Mouse (Mus musculus) thymus, postnatal 14 days (tissue): ENCODE data around the gene Cdhr4.

Experiments
- DNase-seq: peaks from one replicate; pipeline ENCODE4 v3.0.0; 2021

Cdhr4 gene

DNA sequence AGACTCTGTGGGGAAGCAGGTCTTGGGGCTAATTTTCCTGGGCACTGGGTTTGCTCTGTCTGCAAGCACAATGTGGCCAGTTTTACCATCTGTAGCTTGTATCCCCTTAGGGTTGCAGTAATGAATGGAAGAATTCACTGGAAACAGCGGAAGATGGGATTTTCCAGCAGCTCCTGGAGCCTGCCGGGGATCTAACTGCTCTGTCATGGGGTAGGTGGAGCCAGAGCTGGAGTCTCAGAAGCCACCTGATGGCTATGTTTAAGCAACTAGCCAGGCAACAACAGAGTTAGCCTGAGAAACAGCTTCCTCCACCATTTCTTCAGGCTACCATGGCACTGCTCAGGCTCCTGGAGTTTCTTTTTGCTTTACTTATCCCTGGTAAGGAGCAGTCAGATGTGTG lies at the start of gene Cdhr4:
Gene Cdhr4 (plus strand): TSS at position 301 of the 400 bp plus-strand sequence.
- no peak for DNase-seq

DNA sequence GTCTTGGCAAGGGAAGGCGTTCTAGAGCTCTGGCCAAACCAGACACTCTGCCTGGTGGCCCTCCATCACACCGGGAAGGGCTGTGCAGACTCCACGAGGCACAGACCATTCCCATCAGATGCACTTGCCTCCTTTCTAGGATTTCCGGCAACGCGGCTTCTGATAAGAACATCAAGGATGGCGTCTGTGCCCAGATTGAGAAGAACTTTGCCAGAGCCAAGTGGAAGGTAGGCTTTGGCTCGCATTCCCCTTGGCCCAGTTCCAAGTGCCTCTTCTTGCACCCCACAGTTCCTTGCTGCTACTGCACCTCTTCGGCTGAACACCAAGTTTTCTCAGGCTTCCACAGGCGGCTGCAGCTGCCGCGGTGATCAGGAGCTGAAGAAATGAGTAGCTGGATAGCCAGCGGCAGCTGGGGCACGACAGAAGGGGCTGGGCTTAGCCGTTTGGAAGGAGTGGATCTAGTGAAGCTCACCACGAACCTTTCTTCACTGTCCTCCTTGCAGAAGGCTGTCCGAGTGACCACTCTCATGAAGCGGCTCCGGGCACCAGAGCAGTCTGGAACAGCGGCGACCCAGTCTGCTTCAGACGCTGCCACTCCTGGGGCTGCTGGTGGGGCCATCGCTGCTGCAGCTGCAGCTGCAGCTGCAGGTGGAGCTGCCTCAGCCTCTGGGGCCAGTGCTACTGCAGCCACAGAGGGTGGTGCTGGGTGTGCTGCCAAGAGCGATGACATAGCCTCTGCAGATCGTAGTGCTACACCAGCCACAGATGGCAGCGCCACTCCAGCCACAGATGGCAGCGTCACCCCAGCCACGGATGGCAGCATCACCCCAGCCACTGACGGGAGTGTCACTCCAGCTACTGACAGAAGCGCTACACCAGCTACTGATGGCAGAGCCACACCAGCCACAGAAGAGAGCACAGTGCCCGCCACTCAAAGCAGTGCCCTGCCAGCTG lies 44.8 kb upstream of the Cdhr4 start:
- DNase-seq: no peak

DNA sequence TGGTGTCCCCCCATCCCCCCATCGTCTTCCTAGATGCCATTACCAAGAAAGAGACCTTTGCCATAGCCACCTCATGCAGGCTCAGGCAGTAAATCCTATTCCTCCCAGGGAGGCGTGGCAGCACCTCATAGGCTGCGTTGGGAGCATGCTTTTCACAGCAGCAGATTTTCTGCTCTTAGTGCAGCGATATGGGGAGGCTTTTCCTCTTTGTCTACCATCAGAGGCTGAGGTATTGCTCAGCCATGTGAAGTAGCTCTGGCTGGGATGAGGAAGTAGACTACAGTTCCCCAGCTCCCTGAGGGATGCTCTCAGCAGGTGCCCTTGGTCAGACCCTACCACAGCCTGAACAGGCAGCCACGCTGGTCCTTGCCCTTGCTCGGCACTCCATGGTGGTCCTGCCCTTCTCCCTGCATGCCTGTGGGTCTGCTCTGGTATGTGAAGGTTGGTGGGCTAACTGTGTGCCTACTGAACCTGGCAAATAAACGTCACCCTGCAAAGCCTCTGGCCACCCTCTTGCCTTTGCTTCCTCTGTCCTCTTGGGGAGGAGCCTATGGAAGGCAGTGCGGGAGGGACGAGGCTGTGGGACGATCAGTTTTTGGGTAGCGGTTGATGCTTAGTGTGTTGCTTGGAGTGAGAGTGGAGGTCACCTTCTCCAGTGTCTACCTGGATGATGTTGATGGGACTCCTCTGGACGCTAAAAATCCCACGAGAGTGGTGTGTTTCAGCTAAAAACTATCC lies 42.9 kb upstream of the Cdhr4 start:
- DNase-seq: no peak

DNA sequence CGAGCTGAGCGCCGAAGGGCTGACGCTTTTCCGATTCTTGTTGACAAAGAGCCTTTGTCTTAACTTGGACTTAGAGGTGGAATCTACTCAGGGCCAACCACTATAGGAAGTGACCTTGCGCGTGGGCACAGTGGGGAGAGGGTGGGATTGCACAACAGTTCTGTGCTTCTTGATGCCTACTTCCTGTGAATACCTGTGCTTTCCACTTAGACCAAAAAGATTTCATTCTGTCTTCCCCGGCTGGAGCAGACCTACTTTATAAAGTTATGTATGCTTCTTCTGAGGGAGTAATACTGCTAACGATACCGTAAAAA lies 42.4 kb upstream of the Cdhr4 start, which contains the start of gene Traip:
Gene Traip (plus strand): TSS at position 215 of the 314 bp plus-strand sequence.
- DNase-seq: no peak

DNA sequence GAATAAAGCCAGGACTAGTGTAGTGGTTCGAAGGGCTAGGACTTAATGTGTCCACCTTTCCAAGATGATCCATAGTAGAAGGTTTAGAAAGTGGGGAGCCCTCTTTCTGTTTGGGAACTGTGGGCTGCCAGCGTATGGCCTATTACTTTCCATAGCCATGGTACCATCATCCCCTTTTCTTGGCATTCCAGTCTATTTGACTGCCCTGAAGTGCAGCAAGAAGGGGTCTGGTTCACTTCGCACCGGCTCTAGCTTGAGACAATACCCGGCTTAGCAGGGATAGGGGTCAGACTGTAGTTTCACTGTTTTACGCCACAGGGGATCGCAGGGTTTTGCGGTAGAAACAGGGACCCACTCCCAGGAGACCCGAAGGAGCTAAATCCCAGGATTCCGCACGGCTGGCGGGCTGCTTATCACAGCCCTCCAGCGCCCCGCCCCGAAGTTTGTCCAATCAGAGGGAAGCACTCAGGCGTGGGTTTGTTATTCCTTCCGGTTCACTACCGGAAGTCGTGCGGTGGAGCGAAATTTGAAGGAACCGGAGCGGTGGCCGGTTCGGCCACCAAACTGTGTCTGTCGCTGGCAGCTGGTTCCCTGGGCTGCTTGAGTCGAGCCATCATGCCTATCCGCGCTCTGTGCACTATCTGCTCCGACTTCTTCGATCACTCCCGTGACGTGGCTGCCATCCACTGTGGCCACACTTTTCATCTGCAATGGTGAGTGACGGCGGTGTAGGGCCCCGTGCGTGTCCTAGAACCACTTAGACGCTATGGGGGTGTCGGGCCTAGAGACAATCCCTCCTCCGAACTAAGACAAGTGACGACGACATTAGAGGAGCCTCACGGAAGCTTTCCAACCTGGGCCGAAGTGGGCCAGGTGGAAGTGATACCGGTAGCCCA lies 41.6 kb upstream of the Cdhr4 start:
- DNase-seq: peak; percentile 89

DNA sequence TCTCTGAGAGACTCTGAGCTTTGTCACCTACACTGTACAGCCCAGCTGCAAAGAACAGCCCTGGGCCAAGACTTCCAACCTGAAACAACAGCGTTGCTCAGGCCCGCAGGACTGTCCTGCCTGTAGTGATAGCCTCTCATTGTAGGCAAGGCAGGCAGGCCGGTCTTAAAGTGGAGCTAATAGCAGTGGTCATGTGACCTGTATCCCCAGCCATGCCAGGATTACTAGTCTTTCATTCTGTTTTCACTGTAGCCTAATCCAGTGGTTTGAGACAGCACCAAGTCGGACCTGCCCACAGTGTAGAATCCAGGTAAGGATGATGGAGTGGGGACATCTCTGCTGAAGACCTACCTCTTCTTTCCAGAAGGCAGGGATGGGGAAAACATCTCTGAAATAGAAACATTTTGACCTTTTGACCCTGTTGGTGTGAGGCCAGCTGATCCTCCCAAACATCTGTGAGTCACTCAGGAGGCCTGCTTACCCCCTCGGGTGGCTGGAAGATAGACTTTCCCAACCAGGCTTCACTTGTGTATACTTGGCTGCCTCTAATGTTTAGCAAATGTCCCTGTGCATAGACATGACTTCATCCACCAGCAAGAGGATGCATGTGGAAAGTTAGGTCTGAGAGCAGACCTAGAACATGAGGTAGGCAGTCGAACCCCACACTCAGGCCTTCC lies 36.5 kb upstream of the Cdhr4 start:
- DNase-seq: no peak

DNA sequence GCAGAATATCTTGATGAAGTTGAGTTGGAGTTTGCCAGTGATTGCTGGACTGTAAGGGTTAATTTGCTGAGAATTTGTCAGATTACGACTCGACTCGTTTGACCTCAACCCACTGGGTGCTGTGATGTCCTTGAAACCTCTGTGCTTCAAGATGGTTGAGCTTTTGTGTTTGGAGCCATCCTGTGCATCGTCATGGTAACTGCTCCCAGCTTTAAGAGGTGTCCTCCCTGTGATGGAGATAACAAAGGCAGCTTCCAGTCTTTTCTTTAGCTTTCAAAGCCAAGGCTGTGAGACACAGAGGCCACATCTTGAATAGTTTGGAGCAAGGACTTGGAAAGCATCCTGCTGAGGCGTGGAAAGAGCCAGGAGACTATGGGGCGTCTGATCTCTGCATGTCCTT lies 35.2 kb upstream of the Cdhr4 start:
- DNase-seq: no peak

DNA sequence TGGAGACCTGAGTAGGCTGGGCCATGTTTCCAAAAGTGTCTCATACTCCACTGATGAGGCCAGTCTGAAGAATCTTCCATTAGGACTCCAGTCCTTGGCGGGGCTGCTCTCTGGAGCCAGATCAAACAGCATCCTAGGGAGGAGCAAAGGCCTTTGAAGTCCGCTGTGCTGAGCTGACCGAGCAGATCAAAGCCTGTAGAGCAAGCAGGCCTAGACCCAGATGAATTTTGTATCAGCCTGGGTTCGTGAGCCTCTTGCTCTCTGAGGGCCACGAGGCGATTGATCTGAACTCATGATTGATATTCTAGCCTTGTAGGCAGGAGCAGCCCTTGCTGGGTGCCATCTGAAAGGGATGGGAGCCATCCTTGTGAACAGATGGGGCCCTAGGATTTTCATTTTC lies 32.4 kb upstream of the Cdhr4 start:
- DNase-seq: no peak

DNA sequence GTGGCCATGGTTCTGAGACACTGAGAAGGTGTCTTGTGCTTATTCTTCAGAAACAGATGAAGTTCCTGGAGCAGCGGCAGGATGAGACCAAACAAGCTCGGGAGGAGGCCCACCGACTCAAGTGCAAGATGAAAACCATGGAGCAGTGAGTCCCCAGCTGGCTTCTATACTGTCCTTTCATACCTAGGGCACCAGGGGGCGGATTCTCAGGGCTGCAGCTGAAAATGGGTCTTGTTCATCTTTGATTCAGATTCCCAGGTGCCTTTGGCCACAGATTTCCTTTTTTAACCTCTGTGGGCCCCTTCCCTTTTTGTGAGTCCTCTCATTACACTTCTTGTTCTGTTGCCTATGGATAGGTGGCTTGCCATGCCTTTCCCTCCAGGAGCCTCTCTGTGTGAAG lies 31.4 kb upstream of the Cdhr4 start:
- peak; percentile 29 for DNase-seq

DNA sequence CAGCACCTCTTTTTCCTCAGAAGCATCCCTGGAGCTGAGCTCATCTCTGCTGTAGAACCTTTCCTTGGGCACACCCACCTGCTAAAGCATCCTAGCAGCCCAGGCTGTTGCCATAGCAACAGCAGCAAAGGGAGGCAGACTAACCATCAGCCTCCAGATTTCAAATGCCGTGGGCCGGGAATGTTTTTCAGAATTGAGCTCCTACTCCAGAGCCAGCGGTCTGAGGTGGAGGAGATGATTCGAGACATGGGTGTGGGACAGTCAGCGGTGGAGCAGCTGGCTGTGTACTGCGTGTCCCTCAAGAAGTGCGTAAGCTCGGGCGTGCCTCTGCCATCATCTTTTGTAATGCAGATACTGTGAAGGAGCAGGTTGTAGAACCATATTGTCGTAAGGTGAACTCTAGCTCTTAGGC lies 30.9 kb upstream of the Cdhr4 start:
- no peak for DNase-seq

DNA sequence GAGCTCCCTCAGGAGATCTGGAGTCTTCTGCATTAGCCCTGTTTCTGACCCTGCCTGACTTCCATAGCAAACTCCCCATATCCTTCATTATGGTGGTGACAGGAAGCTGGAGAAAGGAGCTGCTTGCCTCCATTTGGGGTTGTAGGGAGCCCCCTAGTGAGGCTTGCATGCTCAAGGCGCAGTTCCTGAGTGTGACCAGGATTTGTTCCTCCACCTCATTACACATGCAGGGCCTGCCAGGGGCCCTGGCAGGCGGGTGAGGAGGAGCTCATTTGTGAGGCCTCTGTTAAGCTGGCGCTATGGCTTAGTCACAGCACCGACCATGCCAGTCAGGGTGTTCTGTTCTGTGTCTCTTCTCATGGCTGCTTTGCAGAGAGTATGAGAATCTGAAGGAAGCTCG lies 30.4 kb upstream of the Cdhr4 start:
- peak; percentile 44 for DNase-seq

DNA sequence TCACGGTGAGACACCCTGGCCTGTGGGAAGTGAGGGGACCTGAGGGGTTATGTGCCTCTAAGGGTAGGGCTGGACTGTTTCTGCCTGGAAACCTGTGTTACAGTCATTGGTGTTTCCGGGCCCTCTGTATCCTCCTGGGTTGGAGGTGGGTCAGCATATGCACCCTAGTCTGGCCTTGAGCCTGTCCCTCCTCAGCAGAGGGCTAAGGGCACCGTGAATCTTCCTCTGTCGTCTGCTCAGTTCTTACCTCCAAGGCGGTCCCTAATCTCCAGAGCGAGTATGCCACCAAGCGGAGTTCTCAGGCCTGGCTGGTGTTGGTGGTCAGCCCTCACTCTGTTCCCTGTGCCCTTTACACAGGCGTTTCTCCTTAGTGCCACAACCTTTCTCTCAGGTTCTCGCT lies 29.4 kb upstream of the Cdhr4 start:
- DNase-seq: no peak

DNA sequence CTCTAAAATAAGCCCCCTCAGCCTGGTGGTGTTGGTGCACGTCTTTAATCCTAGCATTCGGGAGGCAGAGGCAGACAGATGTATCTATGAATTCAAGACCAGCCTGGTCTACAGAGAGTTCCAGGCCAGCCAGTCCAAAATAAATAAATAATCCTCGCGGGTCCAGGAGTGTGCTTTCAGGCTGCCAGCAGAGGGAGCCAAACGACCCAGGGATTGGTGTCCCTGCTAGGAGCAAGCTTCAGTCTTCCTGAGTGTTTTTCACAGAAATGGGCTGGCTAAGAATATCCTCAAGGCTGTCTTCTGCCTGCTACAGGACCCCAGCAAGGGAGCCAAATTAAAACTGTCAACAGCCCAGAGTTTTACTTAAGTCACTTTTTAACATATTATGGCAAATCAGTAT lies 28.6 kb upstream of the Cdhr4 start:
- peak; percentile 82 for DNase-seq

DNA sequence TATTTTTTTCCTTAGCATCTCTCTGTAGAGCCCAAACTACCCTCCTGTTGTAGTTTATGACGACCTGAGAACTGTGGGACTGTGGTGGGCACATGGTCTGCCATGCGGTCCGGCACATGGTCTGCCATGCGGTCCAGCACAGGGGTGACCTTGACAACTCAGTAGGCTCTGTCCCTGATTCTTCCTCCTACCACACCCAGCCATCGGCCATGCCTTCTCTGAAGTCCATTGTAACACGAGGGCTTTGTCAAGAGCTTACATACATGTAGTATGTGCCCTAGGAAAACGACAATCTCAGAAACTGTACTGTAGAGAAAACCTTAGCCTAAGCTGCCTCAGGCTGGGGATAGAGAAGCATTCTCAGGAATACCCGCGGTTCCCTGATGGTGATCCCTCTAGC lies 27.6 kb upstream of the Cdhr4 start:
- no peak for DNase-seq

DNA sequence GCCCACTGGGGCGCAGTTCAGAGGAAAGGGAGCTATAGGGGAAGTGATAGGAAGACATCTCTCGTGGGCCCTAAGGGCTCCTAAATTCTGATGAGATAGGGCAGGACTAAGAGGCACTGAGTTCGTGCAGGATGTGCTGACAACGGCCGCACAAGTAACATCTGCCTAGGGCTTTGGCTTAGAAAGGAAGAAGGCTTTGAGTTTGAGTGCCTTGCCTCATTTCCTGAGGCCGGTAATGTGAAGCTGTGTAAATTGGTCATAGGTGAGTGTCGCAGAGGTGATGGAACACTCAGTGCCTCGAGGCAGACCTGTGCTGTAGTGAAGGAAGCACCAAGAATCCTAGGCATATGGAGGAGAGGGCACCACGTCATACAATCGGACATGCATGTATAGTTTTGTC lies 25.6 kb upstream of the Cdhr4 start:
- DNase-seq: no peak

DNA sequence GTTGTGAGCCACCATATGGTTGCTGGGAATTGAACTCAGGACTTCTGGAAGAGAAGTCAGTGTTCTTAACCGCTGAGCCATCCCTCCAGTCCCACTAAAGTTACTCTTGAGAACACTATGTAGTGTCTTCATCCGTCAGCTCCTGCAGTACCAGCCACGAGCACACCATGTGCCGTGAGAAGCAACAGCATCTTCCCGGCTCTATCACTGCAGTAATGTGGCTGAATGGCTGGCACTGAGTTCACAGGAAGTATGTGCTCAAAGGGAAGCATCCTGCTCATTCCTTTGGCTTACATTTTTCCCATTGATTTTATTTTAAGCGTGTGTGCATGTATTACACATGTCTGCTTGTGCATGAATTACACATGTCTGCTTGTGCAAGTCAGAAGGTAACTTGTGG lies 24.9 kb upstream of the Cdhr4 start:
- DNase-seq: no peak

DNA sequence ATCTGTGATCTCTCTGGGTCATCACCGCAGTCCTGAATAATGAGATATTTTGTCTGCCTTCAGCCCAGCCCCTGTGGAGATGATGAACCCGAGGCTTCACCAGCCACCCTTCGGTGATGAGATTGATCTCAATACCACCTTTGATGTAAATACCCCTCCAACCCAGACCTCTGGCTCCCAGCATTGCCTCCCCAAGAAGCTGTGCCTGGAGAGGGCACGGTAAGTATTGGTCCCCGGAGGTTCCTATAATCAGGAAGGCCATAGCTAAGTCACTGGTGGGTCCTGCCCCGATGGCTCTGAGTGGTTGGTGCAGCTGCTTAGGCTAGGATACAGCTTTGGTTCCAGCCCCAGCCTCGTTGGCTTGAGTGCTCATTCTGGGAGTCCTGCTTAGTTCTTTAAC lies 23.8 kb upstream of the Cdhr4 start:
- DNase-seq: no peak

DNA sequence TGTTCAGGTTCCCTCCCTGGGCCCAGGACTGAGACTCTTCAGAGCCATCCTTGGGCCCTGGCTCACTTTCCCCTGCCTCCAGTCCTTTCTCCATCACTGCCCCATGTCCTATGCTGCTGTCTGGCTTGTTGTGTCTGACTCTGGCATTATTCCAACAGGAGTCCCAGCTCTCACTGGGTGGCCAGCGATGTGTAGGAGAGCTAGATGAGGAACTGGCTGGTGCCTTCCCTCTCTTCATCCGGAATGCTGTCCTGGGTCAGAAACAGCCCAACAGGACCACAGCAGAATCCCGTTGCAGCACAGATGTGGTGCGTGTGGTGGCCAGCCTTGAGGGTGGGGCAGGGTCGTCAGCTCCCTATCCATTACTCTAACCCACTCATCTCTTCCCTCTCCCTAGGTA lies 22.0 kb upstream of the Cdhr4 start:
- DNase-seq: no peak

DNA sequence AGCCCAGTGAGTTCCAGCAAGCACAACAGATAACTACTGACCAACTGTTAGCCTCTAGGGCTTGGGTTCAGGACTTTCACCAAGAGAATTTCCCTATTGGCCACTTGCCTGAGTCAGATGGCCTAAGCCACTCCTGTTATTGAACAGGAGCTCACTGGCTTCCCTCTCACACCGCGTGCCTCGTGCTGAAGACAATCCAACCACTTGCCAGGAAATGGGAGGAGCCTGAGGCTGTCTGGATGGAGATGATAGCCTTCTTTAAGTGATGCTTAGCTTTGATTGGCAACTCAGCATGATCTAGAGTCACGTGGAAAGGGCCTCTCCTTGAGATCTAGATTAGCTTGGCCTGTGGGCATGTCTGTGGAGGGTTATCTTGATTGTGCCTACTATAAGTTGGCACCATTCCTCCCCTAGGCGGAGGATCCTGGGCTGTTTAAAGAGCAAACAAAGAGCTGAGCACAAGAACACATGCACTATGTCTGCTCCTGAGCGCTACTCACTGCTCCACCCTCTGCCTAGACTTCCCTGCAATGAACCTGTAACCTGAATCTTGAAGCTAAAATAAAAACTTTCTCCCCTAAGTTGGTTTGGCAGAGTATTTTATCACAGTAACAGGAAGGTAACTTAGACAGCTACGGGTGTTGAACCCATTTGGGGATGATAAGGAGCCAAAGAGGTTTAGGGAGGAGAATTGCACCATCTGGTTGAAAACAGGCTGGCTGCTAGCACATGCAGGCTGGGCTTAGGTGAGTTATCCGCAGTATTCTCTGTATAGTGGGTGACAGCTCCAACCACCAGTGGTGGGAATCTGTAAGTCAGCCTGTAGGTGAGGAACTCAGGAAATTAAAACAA lies 20.4 kb upstream of the Cdhr4 start:
- no peak for DNase-seq

DNA sequence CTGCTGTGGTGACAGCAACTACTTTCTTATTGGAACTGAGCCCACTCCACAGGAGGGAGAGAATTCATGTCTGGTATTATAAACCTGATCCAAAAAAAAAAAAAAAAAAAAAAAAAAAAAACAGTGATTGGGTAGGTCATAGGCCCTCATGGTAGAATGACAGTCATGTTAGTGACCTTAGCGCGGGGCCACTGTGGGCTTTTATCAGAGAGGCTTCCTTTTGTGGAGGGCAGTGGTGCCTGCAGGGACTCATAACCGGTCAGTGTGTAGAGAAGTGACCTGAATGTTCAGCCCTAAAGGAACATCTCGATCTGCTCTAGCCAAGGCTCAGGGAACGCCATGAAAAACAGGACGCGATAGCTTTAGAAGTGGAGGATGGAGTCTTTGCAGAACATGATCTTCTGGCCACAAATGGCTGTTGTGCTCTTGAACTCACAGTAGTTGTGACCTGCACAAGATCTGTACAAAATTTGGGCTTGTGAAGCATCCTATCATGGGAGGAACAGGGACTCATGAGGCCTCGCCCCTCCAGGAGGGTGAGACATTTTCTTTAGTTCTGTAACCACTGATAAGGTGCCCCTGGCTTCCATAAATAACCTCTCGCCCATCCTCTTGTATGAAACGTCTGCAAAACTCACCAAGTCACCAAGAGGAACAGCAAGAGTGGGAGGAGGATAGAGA lies 17.7 kb upstream of the Cdhr4 start:
- no peak for DNase-seq
